Mouse (Mus musculus) ES-E14 (cell line): ENCODE measurements at regions not wholly inside any gene's neighbourhood (a gene's known extent, or its start where the extent isn't known, plus 50 kb on each side); places are given as distances from the start of the nearest gene placed in this dataset.

Source experiments
- CHD2 ChIP-seq: IDR thresholded peaks from 2 replicates; pipeline ENCODE4 v1.6.1; 2014; ENCODE audit warnings: mild to moderate bottlenecking, low read depth, low read length, inconsistent platforms
- HCFC1 ChIP-seq: IDR thresholded peaks from 2 replicates; pipeline ENCODE4 v1.6.1; 2012; ENCODE audit warnings: low read length, inconsistent platforms, borderline replicate concordance; ENCODE audit not compliant: insufficient read depth
- MAFK ChIP-seq: IDR thresholded peaks from 2 replicates; pipeline ENCODE4 v1.6.1; 2014; ENCODE audit warnings: mild to moderate bottlenecking, low read depth, low read length, inconsistent platforms; ENCODE audit not compliant: insufficient read depth
- ZC3H11A ChIP-seq: IDR thresholded peaks from 2 replicates; pipeline ENCODE4 v1.6.1; 2012; ENCODE audit warnings: low read depth, mild to moderate bottlenecking, inconsistent platforms, low read length, borderline replicate concordance
- ZNF384 ChIP-seq: IDR thresholded peaks from 2 replicates; pipeline ENCODE4 v1.6.1; 2012; ENCODE audit warnings: low read depth, low read length, inconsistent platforms

GRCm38 (mm10) chr9:32030203-32030602, 85.7 kb upstream of the Arhgap32 start:
- TF ChIP-seq ZC3H11A (no peak), HCFC1 (no peak), ZNF384 (no peak), MAFK (no peak), CHD2 (no peak)
